Mouse (Mus musculus): Measurements from ENCODE around the gene Atp11c. TPM values are rescaled to one million over a fixed set of nuclear protein-coding genes. Genes with fewer than 3 reads are reported as not detected.

The Atp11c gene
- total and polyA plus RNA-seq, 2 experiments from 2014 or later = 7.9 to 17.3 TPM

DNA sequence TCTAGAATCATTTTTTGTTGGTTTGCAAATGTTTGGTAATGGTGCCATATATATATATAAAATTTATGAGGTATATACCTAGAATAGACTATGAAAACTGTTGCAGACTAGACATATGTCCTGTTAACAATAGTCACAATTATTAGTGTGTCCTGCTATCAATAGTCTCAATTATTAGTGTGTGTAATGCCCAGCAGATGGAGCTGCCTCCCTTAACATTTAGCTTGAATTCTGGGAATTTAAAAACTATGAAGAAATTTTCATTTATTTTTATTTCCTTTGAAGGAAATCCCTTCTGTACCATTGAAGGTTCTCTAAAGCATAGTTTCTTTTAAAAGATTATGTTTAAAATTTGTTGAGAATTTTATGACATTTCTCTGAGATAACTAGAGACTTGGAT is 97.2 kb downstream of the Atp11c start:
- TF ChIP-seq CTCF (IDR thresholded peaks at IDR 0.05; ENCODE audit: low read depth) = peak; percentile 53
- peak; percentile 9 for DNase-seq (ENCODE audit: low spot score)
- H3K36me3 ChIP-seq (ENCODE audit: insufficient read depth, low read length) = no peaks in the 10 kb centered on the region

DNA sequence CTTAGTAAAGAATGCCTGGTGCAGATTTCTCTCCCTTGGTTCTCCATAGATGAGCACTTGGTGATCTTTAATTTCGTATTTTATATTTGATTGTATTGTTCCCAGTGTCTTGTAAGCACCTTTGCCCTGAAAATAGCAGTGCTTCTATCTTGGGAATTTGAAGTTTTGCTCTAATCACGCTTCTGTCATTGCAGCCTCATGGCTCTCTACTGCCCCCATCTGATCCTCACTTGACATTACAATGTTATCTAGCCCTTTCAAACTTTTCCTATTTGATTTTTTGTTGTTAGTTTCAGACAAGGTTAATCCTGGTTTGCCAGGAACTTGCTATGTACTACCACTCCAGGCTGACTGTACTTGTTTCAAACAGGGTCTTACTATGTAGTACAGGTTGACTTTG is 128.7 kb downstream of the Atp11c start:
- Histone ChIP-seq H3K4me1 (ENCODE audit: insufficient read depth, low read length) (no peaks in the 10 kb centered on the region), H3K9ac (replicated peaks; ENCODE audit: low read length) (no peak overlapping the region), H3K27me3 (ENCODE audit: insufficient read depth, low read length) (no peaks in the 10 kb centered on the region), H3K36me3 (ENCODE audit: insufficient read depth, low read length) (no peaks in the 10 kb centered on the region), H3K9me3 (ENCODE audit: low read length) (no peaks in the 10 kb centered on the region), H3K4me3 (ENCODE audit: low read length) (no peak overlapping the region), H3K27ac (no peak overlapping the region), H3K4me2 (ENCODE audit: low read depth, low read length) (no peak overlapping the region)
- DNase-seq (ENCODE audit: low spot score) = peak; percentile 15
- ATAC-seq = no peak
- peak; percentile 59 for TF ChIP-seq CTCF (IDR thresholded peaks at IDR 0.05; ENCODE audit: low read depth)
- 22% methylated on average over 2 of the region's 2 CpGs for WGBS

More for the DNA sequence above, 97.2 kb downstream of the Atp11c start:
- no peak overlapping the region for H3K4me3 ChIP-seq (ENCODE audit: low read length)
- H3K9ac ChIP-seq (replicated peaks; ENCODE audit: low read length) = no peak overlapping the region
- H3K27me3 ChIP-seq (ENCODE audit: insufficient read depth, low read length) = no peaks in the 10 kb centered on the region
- no peaks in the 10 kb centered on the region for H3K9me3 ChIP-seq (ENCODE audit: low read length)
- H3K4me1 ChIP-seq (ENCODE audit: insufficient read depth, low read length) = no peaks in the 10 kb centered on the region
- H3K4me2 ChIP-seq (ENCODE audit: low read depth, low read length) = no peak overlapping the region
- ATAC-seq = no peak
- H3K27ac ChIP-seq = no peak overlapping the region

DNA sequence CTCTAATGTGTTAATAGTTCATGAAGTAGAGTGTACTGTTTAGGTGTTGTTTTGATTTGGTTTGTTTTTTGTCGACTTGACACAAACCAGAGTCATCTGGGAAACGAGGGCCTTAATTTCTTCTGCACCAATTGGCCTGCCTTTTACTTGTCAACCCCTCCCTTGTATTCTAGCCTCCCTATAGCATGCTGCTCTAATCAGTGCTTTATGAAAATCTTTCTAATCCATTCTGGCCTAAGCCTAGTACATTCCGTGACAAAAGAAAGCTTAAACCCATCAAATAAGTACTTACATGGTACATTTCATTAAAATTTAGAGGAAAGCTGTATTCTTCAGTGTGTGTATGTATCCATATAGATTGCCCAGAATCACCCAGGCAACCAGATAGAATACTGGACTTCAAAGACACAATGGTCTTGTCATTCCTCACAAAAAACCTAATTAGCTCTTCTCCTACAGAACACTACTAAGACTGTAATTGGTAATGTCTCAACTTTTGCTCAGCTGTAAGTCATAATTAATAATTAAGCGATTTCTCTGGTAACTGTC is 177.9 kb downstream of the Atp11c start:
- H3K4me1 ChIP-seq (ENCODE audit: insufficient read depth, low read length) = no peaks in the 10 kb centered on the region
- no peaks in the 10 kb centered on the region for H3K27me3 ChIP-seq (ENCODE audit: insufficient read depth, low read length)
- H3K9me3 ChIP-seq (ENCODE audit: low read length) = no peaks in the 10 kb centered on the region
- no peak overlapping the region for H3K27ac ChIP-seq
- no peak for ATAC-seq
- H3K36me3 ChIP-seq (ENCODE audit: insufficient read depth, low read length) = no peaks in the 10 kb centered on the region
- H3K9ac ChIP-seq (replicated peaks; ENCODE audit: low read length) = no peak overlapping the region
- H3K4me3 ChIP-seq (ENCODE audit: low read length) = no peak overlapping the region
- DNase-seq (ENCODE audit: low spot score) = no peak
- WGBS = 55% methylated on average over 4 of the region's 4 CpGs
- TF ChIP-seq CTCF (IDR thresholded peaks at IDR 0.05; ENCODE audit: low read depth) = no peak
- no peak overlapping the region for H3K4me2 ChIP-seq (ENCODE audit: low read depth, low read length)

DNA sequence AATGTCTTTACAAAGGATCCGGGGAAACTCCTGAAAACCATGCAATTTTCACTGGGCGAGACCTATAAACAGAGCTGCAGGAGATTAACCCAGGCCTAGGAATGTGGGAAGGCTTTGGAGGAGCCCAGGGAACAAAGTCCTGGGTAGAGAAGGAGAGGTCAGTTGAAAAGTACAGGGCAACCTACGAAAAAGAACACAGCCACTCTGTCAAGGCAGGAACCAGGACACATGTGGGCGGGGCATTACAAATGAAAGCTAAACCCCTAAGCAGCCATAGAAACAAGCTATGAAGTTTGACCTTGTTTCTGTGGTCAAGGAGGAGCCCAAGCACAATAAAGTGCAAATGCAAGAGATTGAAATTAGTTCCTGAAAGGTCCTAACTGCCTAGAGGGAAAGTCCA is 186.8 kb downstream of the Atp11c start:
- ATAC-seq = no peak
- no peak for TF ChIP-seq CTCF (IDR thresholded peaks at IDR 0.05; ENCODE audit: low read depth)
- H3K9ac ChIP-seq (replicated peaks; ENCODE audit: low read length) = no peak overlapping the region
- 70% methylated on average over 4 of the region's 4 CpGs for WGBS
- no peak overlapping the region for H3K27ac ChIP-seq
- H3K4me1 ChIP-seq (ENCODE audit: insufficient read depth, low read length) = no peaks in the 10 kb centered on the region
- no peaks in the 10 kb centered on the region for H3K9me3 ChIP-seq (ENCODE audit: low read length)
- DNase-seq (ENCODE audit: low spot score) = no peak
- no peaks in the 10 kb centered on the region for H3K27me3 ChIP-seq (ENCODE audit: insufficient read depth, low read length)
- no peaks in the 10 kb centered on the region for H3K36me3 ChIP-seq (ENCODE audit: insufficient read depth, low read length)
- H3K4me3 ChIP-seq (ENCODE audit: low read length) = no peak overlapping the region
- H3K4me2 ChIP-seq (ENCODE audit: low read depth, low read length) = no peak overlapping the region

DNA sequence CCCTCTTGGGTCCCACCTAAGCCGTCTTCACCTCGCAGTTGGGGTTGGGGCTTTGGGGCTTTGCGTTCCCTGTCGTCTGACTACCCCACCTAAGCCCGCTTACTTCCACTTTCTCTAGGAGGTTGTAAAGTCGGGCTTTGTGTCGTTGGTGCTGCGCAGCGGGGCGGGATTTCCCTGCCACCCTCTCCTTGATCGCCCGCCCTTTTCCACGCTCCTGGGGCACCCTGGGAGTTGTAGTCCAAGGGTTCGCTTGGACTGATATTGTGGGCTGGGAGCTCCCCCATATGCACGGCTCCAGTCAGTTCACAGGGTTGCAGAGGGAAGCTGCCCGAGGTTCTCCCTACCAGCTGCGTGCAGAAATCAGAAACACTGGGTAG is 187.8 kb downstream of the Atp11c start:
- peak; percentile 91 for DNase-seq (ENCODE audit: low spot score)
- no peaks in the 10 kb centered on the region for H3K9me3 ChIP-seq (ENCODE audit: low read length)
- H3K9ac ChIP-seq (replicated peaks; ENCODE audit: low read length) = peak overlapping the region; percentile 68

DNA sequence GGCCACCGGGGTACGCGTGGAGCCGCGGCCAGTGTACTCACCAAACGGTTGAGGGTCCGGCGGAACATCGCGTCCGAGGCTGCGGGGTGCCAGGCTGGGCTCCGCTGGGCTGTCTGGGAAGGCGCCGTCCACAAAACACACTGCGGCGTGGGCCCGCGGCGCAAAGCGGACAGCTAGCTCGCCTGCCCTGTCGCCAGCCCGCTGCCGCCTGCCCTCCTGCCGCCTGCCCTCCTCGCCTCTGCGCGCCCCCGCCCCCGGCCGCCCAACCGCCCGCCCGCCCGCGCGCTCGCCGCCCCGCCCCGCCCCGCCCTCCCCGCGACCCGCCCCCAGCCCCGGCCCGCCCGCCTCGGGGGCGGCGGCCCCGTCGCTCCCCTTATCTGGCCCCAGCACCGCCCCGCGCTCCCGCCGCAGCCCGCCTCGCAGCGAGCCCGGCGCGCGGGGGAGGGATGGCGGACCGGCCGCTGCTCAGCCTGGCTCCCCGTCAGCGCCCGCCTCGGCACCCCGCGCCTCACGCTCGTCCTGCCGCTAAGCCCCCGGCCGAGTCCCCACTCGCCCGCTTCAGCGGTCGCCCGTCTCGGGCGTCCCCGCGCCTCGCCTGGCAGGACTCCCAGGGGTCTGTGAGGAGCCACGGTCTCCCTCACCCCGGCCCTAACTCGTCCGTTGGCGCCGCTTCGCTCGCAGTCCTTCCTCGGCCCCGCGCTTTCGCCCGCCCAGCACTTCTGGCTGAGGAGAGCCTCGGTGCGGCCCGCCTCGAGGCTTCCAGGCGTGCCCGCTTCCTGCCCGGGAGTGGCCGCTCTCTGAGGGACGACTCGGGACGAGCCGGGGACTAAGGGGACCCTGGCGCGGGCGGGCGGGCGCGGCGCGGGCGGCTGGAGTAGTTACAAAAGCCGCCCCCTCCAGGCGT is 188.5 kb downstream of the Atp11c start:
- Histone ChIP-seq H3K9me3 (ENCODE audit: low read length) (no peaks in the 10 kb centered on the region), H3K27me3 (ENCODE audit: insufficient read depth, low read length) (no peaks in the 10 kb centered on the region), H3K27ac (peak overlapping the region; percentile 88), H3K36me3 (ENCODE audit: insufficient read depth, low read length) (no peaks in the 10 kb centered on the region), H3K9ac (replicated peaks; ENCODE audit: low read length) (peak overlapping the region; percentile 68), H3K4me3 (ENCODE audit: low read length) (peak overlapping the region; percentile 65), H3K4me2 (ENCODE audit: low read depth, low read length) (peak overlapping the region; percentile 63), H3K4me1 (ENCODE audit: insufficient read depth, low read length) (no peaks in the 10 kb centered on the region)
- 36% methylated on average over 57 of the region's 126 CpGs for WGBS
- ATAC-seq (peak; percentile 83), DNase-seq (ENCODE audit: low spot score) (peak; percentile 70)
- TF ChIP-seq CTCF (IDR thresholded peaks at IDR 0.05; ENCODE audit: low read depth) = no peak

More for the DNA sequence above, 187.8 kb downstream of the Atp11c start:
- 23% methylated on average over 17 of the region's 17 CpGs for WGBS
- TF ChIP-seq CTCF (IDR thresholded peaks at IDR 0.05; ENCODE audit: low read depth) = peak; percentile 67
- H3K4me1 ChIP-seq (ENCODE audit: insufficient read depth, low read length) = no peaks in the 10 kb centered on the region
- peak overlapping the region; percentile 88 for H3K27ac ChIP-seq
- no peaks in the 10 kb centered on the region for H3K36me3 ChIP-seq (ENCODE audit: insufficient read depth, low read length)
- H3K27me3 ChIP-seq (ENCODE audit: insufficient read depth, low read length) = no peaks in the 10 kb centered on the region
- peak; percentile 96 for ATAC-seq
- peak overlapping the region; percentile 65 for H3K4me3 ChIP-seq (ENCODE audit: low read length)
- H3K4me2 ChIP-seq (ENCODE audit: low read depth, low read length) = peak overlapping the region; percentile 40; the same call in 1 of the 2 replicates
